Mouse (Mus musculus) left cerebral cortex, postnatal 25 days (tissue): Measurements from ENCODE around the gene Zfp986. TPM values are rescaled to one million over a fixed set of nuclear protein-coding genes. Genes with fewer than 3 reads are reported as not detected.
"Not testable (repeated sequence)": the region's sequence is repeated elsewhere in the genome, so short reads cannot be mapped to it uniquely, and the experiment has no call there.

ENCODE experiments used
- DNase-seq, 2 experiments: peaks; one replicate each; pipeline ENCODE4 v3.0.0; 2022; ENCODE audit warnings: low spot score in 2 of 2, mixed read lengths in 1 of 2
- intact Hi-C: fragments of 180-260 bp; cut with DNase I; formaldehyde crosslinking; loops from one replicate; pipeline ENCODE4 v1.15.1; 2025
- total RNA-seq, 2 experiments: library from RNA; stranded (reverse); gene quantifications; 2 replicates each; pipeline ENCODE4 v1.2.3; 2021

The Zfp986 gene
- under 1 TPM in 1 of 2 experiments, not detected in 1; 0.57 TPM for total RNA-seq

GRCm38 (mm10) chr4:145868494-145868893, at the start of gene Zfp986:
Gene Zfp986 (plus strand): TSS chr4:145868794.
- DNase-seq, intact Hi-C loops: not testable (repeated sequence)

- intact Hi-C loops, DNase-seq: not testable (repeated sequence)
Observed at GRCm38 (mm10) chr4:145819946-145820345, 48.6 kb upstream of the Zfp986 start.

GRCm38 (mm10) chr4:145825606-145826005, 43.0 kb upstream of the Zfp986 start:
- DNase-seq, intact Hi-C loops: not testable (repeated sequence)

- DNase-seq, intact Hi-C loops: not testable (repeated sequence)
Observed at GRCm38 (mm10) chr4:145831328-145832062, 37.1 kb upstream of the Zfp986 start.

- DNase-seq, intact Hi-C loops: not testable (repeated sequence)
Observed at GRCm38 (mm10) chr4:145836300-145836862, 32.2 kb upstream of the Zfp986 start.

GRCm38 (mm10) chr4:145836863-145837440, 31.6 kb upstream of the Zfp986 start:
- DNase-seq, intact Hi-C loops: not testable (repeated sequence)

GRCm38 (mm10) chr4:145846793-145847192, 21.8 kb upstream of the Zfp986 start:
- DNase-seq, intact Hi-C loops: not testable (repeated sequence)

GRCm38 (mm10) chr4:145848183-145848890, 20.3 kb upstream of the Zfp986 start:
- DNase-seq, intact Hi-C loops: not testable (repeated sequence)

- DNase-seq = not testable (repeated sequence)
Observed at GRCm38 (mm10) chr4:145848891-145849214, 19.7 kb upstream of the Zfp986 start.

GRCm38 (mm10) chr4:145851421-145851820, 17.2 kb upstream of the Zfp986 start:
- DNase-seq, intact Hi-C loops: not testable (repeated sequence)

More at GRCm38 (mm10) chr4:145848891-145849214, 19.7 kb upstream of the Zfp986 start:
- intact Hi-C loops = not testable (repeated sequence)

- DNase-seq, intact Hi-C loops: not testable (repeated sequence)
Observed at GRCm38 (mm10) chr4:145863872-145864271, 4.7 kb upstream of the Zfp986 start.

Other genes with a start within 250 kb of the Zfp986 start
- under 1 TPM in 1 of 2 experiments, not detected in 1; 0.09 TPM for gene Zfp980, start 198.1 kb upstream of the Zfp986 start, total RNA-seq
- gene Zfp987, start 228.5 kb downstream of the Zfp986 start, total RNA-seq = not detected